Mouse (Mus musculus): Measurements from ENCODE around the gene Kif1b. TPM values are rescaled to one million over a fixed set of nuclear protein-coding genes. Genes with fewer than 3 reads are reported as not detected.

Kif1b gene
- total and polyA plus RNA-seq, 3 experiments, result 41.6 to 186 (median 154) TPM

DNA sequence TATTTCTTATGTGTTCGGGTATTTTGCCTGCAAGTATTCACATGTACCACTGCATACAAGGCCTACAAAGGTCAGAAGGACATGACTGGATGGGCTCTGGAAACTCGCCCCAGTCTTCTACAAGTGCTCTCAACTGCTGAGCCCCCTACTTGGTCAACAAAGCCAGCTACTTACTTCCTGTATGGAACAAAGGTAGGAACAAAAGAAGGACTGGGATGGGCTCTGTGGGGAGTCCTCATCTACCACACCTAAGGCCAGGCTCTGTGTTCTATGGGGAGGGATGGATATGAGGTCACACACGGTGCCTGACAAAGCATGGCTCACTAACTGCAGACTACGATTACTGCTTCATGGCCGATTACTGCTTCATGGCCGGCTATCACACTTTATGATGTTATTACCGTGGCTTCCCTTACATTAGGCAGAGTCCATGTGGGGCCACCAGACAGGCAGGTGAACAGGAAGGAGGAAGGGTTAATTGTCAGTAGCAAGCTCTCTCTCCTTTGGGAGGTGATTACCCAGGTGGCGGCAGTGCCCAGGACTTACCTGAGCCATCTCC, 150.0 kb downstream of the Kif1b start:
- H3K4me1 ChIP-seq (ENCODE audit: control insufficient read depth, insufficient read depth, low read length), result no peaks in the 10 kb centered on the region
- H3K36me3 ChIP-seq (ENCODE audit: control insufficient read depth, insufficient read depth, low read length), result no peaks in the 10 kb centered on the region
- no peak overlapping the region for H3K27ac ChIP-seq
- TF ChIP-seq CTCF (IDR thresholded peaks at IDR 0.05) (no peak), POLR2A (IDR thresholded peaks at IDR 0.05; ENCODE audit: insufficient read depth, low read depth, low read length) (no peak), EP300 (IDR thresholded peaks at IDR 0.05; ENCODE audit: insufficient read depth, low read depth, low read length) (no peak)
- no peak overlapping the region for H3K9ac ChIP-seq (ENCODE audit: low read depth, low read length)
- no peaks in the 10 kb centered on the region for H3K79me2 ChIP-seq (replicated peaks; ENCODE audit: control insufficient read depth, insufficient read depth, low read length)
- 92% methylated on average over 8 of the region's 8 CpGs for WGBS
- H3K27me3 ChIP-seq (ENCODE audit: control insufficient read depth, insufficient read depth, low read length), result no peaks in the 10 kb centered on the region
- no peak overlapping the region for H3K4me3 ChIP-seq
- no peak for DNase-seq
- intact Hi-C loops (cut with DNase I), result no loop called here

DNA sequence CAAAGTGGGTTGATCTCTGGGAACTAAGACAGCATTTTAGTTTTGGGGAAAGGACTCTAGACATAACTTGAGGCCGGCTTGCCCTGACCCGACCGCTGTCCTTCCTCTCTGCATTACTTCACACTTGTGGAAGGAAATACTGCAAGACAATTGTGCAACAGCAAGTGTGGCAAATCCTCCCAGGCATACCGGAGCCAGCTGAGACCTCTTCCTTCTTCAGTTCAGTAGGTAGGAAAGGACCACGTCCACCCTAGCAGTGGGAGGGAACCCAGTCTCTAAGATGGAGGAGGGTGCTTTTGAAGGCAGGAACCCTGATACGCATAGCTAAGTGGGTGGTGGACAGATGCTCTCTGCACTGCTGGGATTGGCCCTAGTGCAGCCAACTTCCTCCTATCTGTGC, 151.8 kb downstream of the Kif1b start:
- Histone ChIP-seq H3K27me3 (ENCODE audit: control insufficient read depth, insufficient read depth, low read length) (no peaks in the 10 kb centered on the region), H3K4me3 (no peak overlapping the region), H3K79me2 (replicated peaks; ENCODE audit: control insufficient read depth, insufficient read depth, low read length) (no peaks in the 10 kb centered on the region), H3K36me3 (ENCODE audit: control insufficient read depth, insufficient read depth, low read length) (no peaks in the 10 kb centered on the region), H3K9ac (ENCODE audit: low read depth, low read length) (no peak overlapping the region), H3K4me1 (ENCODE audit: control insufficient read depth, insufficient read depth, low read length) (no peaks in the 10 kb centered on the region), H3K27ac (no peak overlapping the region)
- intact Hi-C loops (cut with DNase I), result no loop called here
- TF ChIP-seq POLR2A (IDR thresholded peaks at IDR 0.05; ENCODE audit: insufficient read depth, low read depth, low read length) (no peak), EP300 (IDR thresholded peaks at IDR 0.05; ENCODE audit: insufficient read depth, low read depth, low read length) (no peak), CTCF (IDR thresholded peaks at IDR 0.05) (no peak)
- 81% methylated on average over 6 of the region's 6 CpGs for WGBS
- DNase-seq, result peak in 1 of 2 experiments; percentile 60

GRCm38 (mm10) chr4:149154859-149155258, 152.6 kb downstream of the Kif1b start:
- no peaks in the 10 kb centered on the region for H3K4me1 ChIP-seq (ENCODE audit: control insufficient read depth, insufficient read depth, low read length)
- H3K27me3 ChIP-seq (ENCODE audit: control insufficient read depth, insufficient read depth, low read length), result no peaks in the 10 kb centered on the region
- TF ChIP-seq EP300 (IDR thresholded peaks at IDR 0.05; ENCODE audit: insufficient read depth, low read depth, low read length) (no peak), CTCF (IDR thresholded peaks at IDR 0.05) (no peak), POLR2A (IDR thresholded peaks at IDR 0.05; ENCODE audit: insufficient read depth, low read depth, low read length) (no peak)
- intact Hi-C loops (cut with DNase I), result no loop called here
- no peak for DNase-seq
- H3K4me3 ChIP-seq, result no peak overlapping the region
- no peaks in the 10 kb centered on the region for H3K79me2 ChIP-seq (replicated peaks; ENCODE audit: control insufficient read depth, insufficient read depth, low read length)
- H3K36me3 ChIP-seq (ENCODE audit: control insufficient read depth, insufficient read depth, low read length), result no peaks in the 10 kb centered on the region
- no peak overlapping the region for H3K27ac ChIP-seq
- 99% methylated on average over 7 of the region's 7 CpGs for WGBS
- H3K9ac ChIP-seq (ENCODE audit: low read depth, low read length), result no peak overlapping the region

DNA sequence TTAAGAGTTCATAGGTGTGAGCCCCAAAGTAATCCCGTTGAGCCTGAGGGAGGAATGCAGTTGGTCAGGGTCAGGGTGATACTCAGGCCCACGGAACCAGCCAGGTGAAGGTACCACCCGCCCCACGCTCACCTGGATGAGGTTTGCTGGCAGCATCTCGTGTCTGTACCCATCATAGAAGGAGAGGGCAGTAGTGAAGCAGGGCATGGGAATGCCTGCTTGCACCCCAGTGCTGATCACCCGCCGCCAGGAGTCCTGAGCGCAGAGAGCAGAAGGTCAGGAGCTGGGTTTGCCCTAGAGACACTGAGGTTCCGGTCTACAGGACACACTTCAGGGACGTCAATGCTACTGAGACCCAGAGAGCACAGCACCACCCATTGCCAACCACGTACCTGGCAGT, 156.8 kb downstream of the Kif1b start:
- Histone ChIP-seq H3K4me1 (ENCODE audit: control insufficient read depth, insufficient read depth, low read length) (no peaks in the 10 kb centered on the region), H3K36me3 (ENCODE audit: control insufficient read depth, insufficient read depth, low read length) (no peaks in the 10 kb centered on the region), H3K27ac (no peak overlapping the region), H3K27me3 (ENCODE audit: control insufficient read depth, insufficient read depth, low read length) (no peaks in the 10 kb centered on the region), H3K9ac (ENCODE audit: low read depth, low read length) (no peak overlapping the region), H3K79me2 (replicated peaks; ENCODE audit: control insufficient read depth, insufficient read depth, low read length) (no peaks in the 10 kb centered on the region), H3K4me3 (no peak overlapping the region)
- intact Hi-C loops (cut with DNase I), result no loop called here
- no peak for TF ChIP-seq CTCF (IDR thresholded peaks at IDR 0.05)
- TF ChIP-seq POLR2A (IDR thresholded peaks at IDR 0.05; ENCODE audit: insufficient read depth, low read depth, low read length), result no peak
- no peak for TF ChIP-seq EP300 (IDR thresholded peaks at IDR 0.05; ENCODE audit: insufficient read depth, low read depth, low read length)
- no peak for DNase-seq
- WGBS, result 91% methylated on average over 11 of the region's 11 CpGs

- DNase-seq, result no peak
- TF ChIP-seq EP300 (IDR thresholded peaks at IDR 0.05; ENCODE audit: insufficient read depth, low read depth, low read length) (no peak), CTCF (IDR thresholded peaks at IDR 0.05) (no peak), POLR2A (IDR thresholded peaks at IDR 0.05; ENCODE audit: insufficient read depth, low read depth, low read length) (no peak)
- H3K27me3 ChIP-seq (ENCODE audit: control insufficient read depth, insufficient read depth, low read length), result no peaks in the 10 kb centered on the region
- 83% methylated on average over 11 of the region's 11 CpGs for WGBS
- H3K9ac ChIP-seq (ENCODE audit: low read depth, low read length), result no peak overlapping the region
- H3K4me3 ChIP-seq, result no peak overlapping the region
- intact Hi-C loops (cut with DNase I), result no loop called here
- no peaks in the 10 kb centered on the region for H3K79me2 ChIP-seq (replicated peaks; ENCODE audit: control insufficient read depth, insufficient read depth, low read length)
- H3K36me3 ChIP-seq (ENCODE audit: control insufficient read depth, insufficient read depth, low read length), result no peaks in the 10 kb centered on the region
- H3K27ac ChIP-seq, result no peak overlapping the region
- no peaks in the 10 kb centered on the region for H3K4me1 ChIP-seq (ENCODE audit: control insufficient read depth, insufficient read depth, low read length)
Observed at GRCm38 (mm10) chr4:149150256-149150655, 157.2 kb downstream of the Kif1b start.

- no peak for TF ChIP-seq CTCF (IDR thresholded peaks at IDR 0.05)
- TF ChIP-seq POLR2A (IDR thresholded peaks at IDR 0.05; ENCODE audit: insufficient read depth, low read depth, low read length), result no peak
- TF ChIP-seq EP300 (IDR thresholded peaks at IDR 0.05; ENCODE audit: insufficient read depth, low read depth, low read length), result no peak
- 70% methylated on average over 7 of the region's 7 CpGs for WGBS
- H3K27me3 ChIP-seq (ENCODE audit: control insufficient read depth, insufficient read depth, low read length), result no peaks in the 10 kb centered on the region
- peaks cover under 1% of the 10 kb centered on the region; the same call in 1 of the 2 replicates for H3K4me1 ChIP-seq (ENCODE audit: control insufficient read depth, insufficient read depth, low read length)
- no peak overlapping the region for H3K4me3 ChIP-seq
- H3K36me3 ChIP-seq (ENCODE audit: control insufficient read depth, insufficient read depth, low read length), result no peaks in the 10 kb centered on the region
- no peaks in the 10 kb centered on the region for H3K79me2 ChIP-seq (replicated peaks; ENCODE audit: control insufficient read depth, insufficient read depth, low read length)
- intact Hi-C loops (cut with DNase I), result loop anchor here (10.0 kb wide), 1 partner anchor 295 kb away; no protein-coding TSS in a partner anchor
- peak in 1 of 2 experiments; percentile 42 for DNase-seq
- no peak overlapping the region for H3K27ac ChIP-seq
- H3K9ac ChIP-seq (ENCODE audit: low read depth, low read length), result no peak overlapping the region
Observed at GRCm38 (mm10) chr4:149149611-149150010, 157.9 kb downstream of the Kif1b start.
